Mouse (Mus musculus) Patski (cell line): ENCODE results near the gene 6430548M08Rik. TPM values are rescaled to one million over a fixed set of nuclear protein-coding genes. Genes with fewer than 3 reads are reported as not detected.
A peak's percentile ranks its signal among the peaks of the same experiment; 100 is the strongest.

Experiments used
- ATAC-seq: fragments of 100-300 bp; one replicate; pipeline ENCODE4 v1.8.0; 2021
- CTCF ChIA-PET: fragments of 350-600 bp; sonication (Branson Sonifier 250); formaldehyde crosslinking; loops from one replicate; lab custom pipeline; 2022; ENCODE audit warnings: inconsistent platforms; lab: Charles Lee
- POLR2A ChIA-PET: fragments of 350-600 bp; sonication (Branson Sonifier 250); formaldehyde crosslinking; loops from one replicate; lab custom pipeline; 2022; ENCODE audit warnings: antibody characterized with exemption, inconsistent platforms; lab: Charles Lee
- DNase-seq: peaks from one replicate; pipeline ENCODE4 v3.0.0-alpha.2; 2011; ENCODE audit warnings: low read depth, low spot score
- H3K27me3 ChIP-seq: fragments of 371-371 bp; one replicate; pipeline ENCODE4 v1.5.1; 2021
- CTCF ChIP-seq: fragments of 100-300 bp; IDR thresholded peaks from one replicate; pipeline ENCODE4 v1.5.1; 2021
- in situ Hi-C: fragments of 300-500 bp; cut with MboI; formaldehyde crosslinking; loops from 3 replicates; pipeline ENCODE4 v1.11.1; 2018; ENCODE audit warnings: low pct_unique_long_range_greater_than_20kb, mixed read lengths
- polyA plus RNA-seq: library from polyadenylated mRNA; unstranded; gene quantifications from one replicate; pipeline ENCODE4 v1.2.3, GENCODE M21; 2021

The 6430548M08Rik gene
- polyA plus RNA-seq, 1 experiment from 2014 or later, result 6.3 TPM

- no peak for TF ChIP-seq CTCF
- DNase-seq (no peak), ATAC-seq (no peak)
- POLR2A ChIA-PET, result no interaction called here
- CTCF ChIA-PET, result interaction anchor here (0.9 to 1.4 kb wide), 2 partner anchors 13 to 64 kb away, joined by 3 read pairs; no protein-coding TSS in a partner anchor
- no peaks in the 10 kb centered on the region for H3K27me3 ChIP-seq
- in situ Hi-C loops, result loop anchor here (5.0 to 25.0 kb wide), 2 partner anchors 132 to 392 kb away; no protein-coding TSS in a partner anchor
Observed at GRCm38 (mm10) chr8:120079361-120079760, 34.6 kb upstream of the 6430548M08Rik start.

GRCm38 (mm10) chr8:120083261-120083660 lies 30.7 kb upstream of the 6430548M08Rik start:
- POLR2A ChIA-PET, result no interaction called here
- H3K27me3 ChIP-seq, result no peaks in the 10 kb centered on the region
- CTCF ChIA-PET, result no interaction called here
- no peak for DNase-seq
- ATAC-seq, result no peak
- TF ChIP-seq CTCF, result no peak
- in situ Hi-C loops, result loop anchor here (5.0 to 25.0 kb wide), 2 partner anchors 301 to 396 kb away; no protein-coding TSS in a partner anchor

- no peak for TF ChIP-seq CTCF
- DNase-seq (no peak), ATAC-seq (no peak)
- H3K27me3 ChIP-seq, result no peaks in the 10 kb centered on the region
- CTCF ChIA-PET, result interaction anchor here (1.2 kb wide), 1 partner anchor 126 kb away, joined by 3 read pairs; no protein-coding TSS in a partner anchor
- in situ Hi-C loops, result loop anchor here (5.0 to 25.0 kb wide), 2 partner anchors 302 to 397 kb away; no protein-coding TSS in a partner anchor
- POLR2A ChIA-PET, result no interaction called here
Observed at GRCm38 (mm10) chr8:120084783-120085182, 29.2 kb upstream of the 6430548M08Rik start.

- ChIA-PET CTCF (interaction anchor here (1.2 kb wide), 1 partner anchor 139 kb away, joined by 3 read pairs; no protein-coding TSS in a partner anchor), POLR2A (no interaction called here)
- no peak for TF ChIP-seq CTCF
- DNase-seq (no peak), ATAC-seq (no peak)
- H3K27me3 ChIP-seq, result no peaks in the 10 kb centered on the region
- in situ Hi-C loops, result loop anchor here (25.0 kb wide), 1 partner anchor 402 kb away; no protein-coding TSS in a partner anchor
Observed at GRCm38 (mm10) chr8:120089511-120089910, 24.4 kb upstream of the 6430548M08Rik start.

- in situ Hi-C loops, result loop anchor here (25.0 kb wide), 1 partner anchor 404 kb away; no protein-coding TSS in a partner anchor
- no peak for TF ChIP-seq CTCF
- no peaks in the 10 kb centered on the region for H3K27me3 ChIP-seq
- ChIA-PET POLR2A (no interaction called here), CTCF (interaction anchor here (1.8 kb wide), 1 partner anchor 9 kb away, joined by 8 read pairs; no protein-coding TSS in a partner anchor)
- ATAC-seq (no peak), DNase-seq (no peak)
Observed at GRCm38 (mm10) chr8:120091032-120091431, 22.9 kb upstream of the 6430548M08Rik start.

GRCm38 (mm10) chr8:120093103-120093502 lies 20.8 kb upstream of the 6430548M08Rik start:
- POLR2A ChIA-PET, result interaction anchor here (0.5 kb wide), 1 partner anchor 154 kb away, joined by 5 read pairs; no protein-coding TSS in a partner anchor
- no peak for ATAC-seq
- DNase-seq, result no peak
- CTCF ChIA-PET, result no interaction called here
- H3K27me3 ChIP-seq, result no peaks in the 10 kb centered on the region
- in situ Hi-C loops, result loop anchor here (25.0 kb wide), 1 partner anchor 406 kb away; no protein-coding TSS in a partner anchor
- TF ChIP-seq CTCF, result no peak

DNA sequence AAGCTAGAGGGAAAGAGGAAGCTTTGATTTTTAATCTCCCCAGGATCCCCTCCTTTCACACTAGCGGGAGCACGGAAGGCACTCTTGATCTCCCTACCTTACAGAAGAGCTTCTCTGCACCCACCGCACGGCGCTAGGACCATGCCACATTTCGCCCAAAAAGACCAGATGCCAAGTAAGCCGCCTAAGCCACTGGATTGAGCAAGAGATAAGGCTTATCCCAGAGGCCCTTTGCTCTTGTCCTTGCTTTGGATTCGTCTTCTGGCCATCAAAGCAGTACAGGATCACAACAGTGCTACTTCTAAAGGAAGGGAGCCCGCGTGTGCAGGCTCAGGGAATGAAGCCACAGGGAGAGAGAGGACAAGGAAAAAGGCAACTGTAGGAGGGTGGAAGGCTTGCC lies 19.2 kb upstream of the 6430548M08Rik start:
- no peak for TF ChIP-seq CTCF
- ATAC-seq (no peak), DNase-seq (no peak)
- ChIA-PET POLR2A (interaction anchor here (1.0 kb wide), 1 partner anchor 19 kb away, joined by 3 read pairs; no protein-coding TSS in a partner anchor), CTCF (no interaction called here)
- no peaks in the 10 kb centered on the region for H3K27me3 ChIP-seq
- in situ Hi-C loops, result loop anchor here (25.0 kb wide), 1 partner anchor 408 kb away; no protein-coding TSS in a partner anchor

- DNase-seq, result no peak
- no peak for TF ChIP-seq CTCF
- in situ Hi-C loops, result loop anchor here (25.0 kb wide), 1 partner anchor 409 kb away; no protein-coding TSS in a partner anchor
- no peaks in the 10 kb centered on the region for H3K27me3 ChIP-seq
- ChIA-PET POLR2A (no interaction called here), CTCF (interaction anchor here (1.4 kb wide), 1 partner anchor 317 kb away, joined by 3 read pairs; no protein-coding TSS in a partner anchor)
- ATAC-seq, result no peak
Observed at GRCm38 (mm10) chr8:120096486-120096885, 17.5 kb upstream of the 6430548M08Rik start.

DNA sequence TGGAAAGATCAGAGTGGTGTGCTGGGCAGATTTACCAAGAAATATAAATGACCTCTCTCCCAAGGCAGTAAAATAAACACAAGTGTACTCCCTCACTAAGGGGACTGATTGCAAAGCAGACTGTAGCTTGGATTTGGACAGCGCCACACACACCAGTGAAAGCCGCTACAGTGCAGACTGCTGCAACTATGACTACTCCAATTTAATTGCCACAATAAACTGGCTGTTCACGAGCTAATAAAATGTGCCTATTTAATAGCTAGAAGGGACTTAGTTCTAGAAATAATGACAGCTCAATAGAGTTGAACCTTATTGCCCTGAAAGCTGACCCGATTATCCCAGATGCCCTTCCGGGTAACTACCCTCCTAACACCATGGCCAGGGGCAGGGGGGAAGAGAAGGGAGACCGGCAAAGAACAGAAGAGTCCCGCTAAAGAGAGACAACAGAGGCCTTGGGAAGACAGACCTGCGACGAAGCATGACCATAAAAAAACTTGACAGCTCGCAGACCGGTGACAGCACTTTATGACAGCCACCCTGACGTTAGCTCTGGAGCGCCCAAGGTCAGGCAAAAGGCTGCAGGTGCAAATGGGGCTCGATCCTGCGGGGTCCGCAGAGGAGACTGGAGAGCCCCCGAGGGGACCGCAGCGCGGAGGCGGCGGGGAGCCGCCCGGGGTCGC lies 13.4 kb upstream of the 6430548M08Rik start:
- in situ Hi-C loops, result no loop called here
- DNase-seq (no peak), ATAC-seq (no peak)
- no peaks in the 10 kb centered on the region for H3K27me3 ChIP-seq
- ChIA-PET POLR2A (interaction anchor here (0.7 kb wide), 1 partner anchor 13 kb away, joined by 3 read pairs; no protein-coding TSS in a partner anchor), CTCF (interaction anchor here (1.4 kb wide), 1 partner anchor 10 kb away, joined by 8 read pairs; no protein-coding TSS in a partner anchor)
- no peak for TF ChIP-seq CTCF

- DNase-seq (no peak), ATAC-seq (peak; percentile 64)
- TF ChIP-seq CTCF, result no peak
- H3K27me3 ChIP-seq, result no peaks in the 10 kb centered on the region
- ChIA-PET CTCF (interaction anchor here (1.4 kb wide), 1 partner anchor 11 kb away, joined by 3 read pairs; no protein-coding TSS in a partner anchor), POLR2A (no interaction called here)
- in situ Hi-C loops, result no loop called here
Observed at GRCm38 (mm10) chr8:120101068-120101972, 12.6 kb upstream of the 6430548M08Rik start, which contains the start of gene Zdhhc7. Gene Zdhhc7, minus strand, starts transcription at chr8:120101482.
